ENCODE assay signal across 7 mouse cellular contexts in the genomic region with DNA sequence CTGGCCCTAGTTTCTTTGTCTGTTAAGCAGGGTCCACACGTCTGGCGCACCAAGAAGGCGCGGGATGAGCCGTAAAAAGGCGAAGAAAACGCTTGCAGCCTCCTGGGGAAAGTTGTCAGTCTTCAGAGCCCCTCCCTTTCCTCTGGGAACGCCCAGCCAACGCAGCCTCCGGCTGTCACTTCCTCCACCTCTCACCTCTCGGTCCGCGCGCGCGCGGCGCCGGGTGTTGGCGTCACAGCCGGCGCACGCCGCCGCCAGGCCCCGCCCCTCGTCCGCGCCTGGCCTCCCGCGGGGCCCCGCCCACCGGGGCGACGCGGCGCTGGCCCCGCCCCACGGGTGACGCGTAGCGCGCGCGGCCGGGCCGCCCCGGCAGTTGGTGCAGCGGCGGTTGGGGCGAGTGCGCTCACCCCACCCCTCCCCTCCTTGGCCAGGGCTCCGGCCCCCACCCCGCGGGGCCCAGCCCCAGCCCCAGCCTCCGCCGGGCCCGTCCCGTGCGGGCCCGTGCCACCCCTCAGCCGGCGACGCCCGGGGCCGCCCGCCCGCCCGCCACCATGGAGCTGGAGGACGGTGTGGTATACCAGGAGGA. TPM values are rescaled to one million over a fixed set of nuclear protein-coding genes. Genes with fewer than 3 reads are reported as not detected.
DNase-seq lines count a peak whose midpoint lies in the region; ATAC-seq lines count a peak whose summit lies in the region.

Gene Spag9 (plus strand): TSS at position 372 of the 586 bp plus-strand sequence.

- WGBS in intestine, embryonic 16.5 days, result under 1% methylated on average over 66 of the region's 70 CpGs
- WGBS in midbrain, embryonic 11.5 days, result under 1% methylated on average over 48 of the region's 70 CpGs

- peak within 1 kb of the TSS; percentile 100 for H3K27ac ChIP-seq in intestine, embryonic 16.5 days (ENCODE audit: low read length)
- peak within 1 kb of the TSS; percentile 87 for H3K27ac ChIP-seq in midbrain, embryonic 11.5 days (ENCODE audit: low read depth, low read length)

- no peaks in the 10 kb centered on the region for H3K36me3 ChIP-seq in intestine, embryonic 16.5 days (ENCODE audit: control insufficient read depth, insufficient read depth, low read length)
- no peaks in the 10 kb centered on the region for H3K36me3 ChIP-seq in midbrain, embryonic 11.5 days (ENCODE audit: control insufficient read depth, insufficient read depth, low read length)

- H3K27me3 ChIP-seq in intestine, embryonic 16.5 days (replicated peaks; ENCODE audit: control insufficient read depth, insufficient read depth, low read length), result no peaks in the 10 kb centered on the region
- H3K27me3 ChIP-seq in midbrain, embryonic 11.5 days (ENCODE audit: control insufficient read depth, insufficient read depth, low read length), result no peaks in the 10 kb centered on the region

- intact Hi-C loops in left cerebral cortex, postnatal 36 days (cut with DNase I), result loop anchor here (1.0 to 5.0 kb wide), 3 partner anchors 28 to 216 kb away; partner anchors contain the start of genes Gm20390, Nme1 and Tob1

- ATAC-seq in intestine, embryonic 16.5 days, result peak; percentile 93
- peak; percentile 94 for ATAC-seq in midbrain, embryonic 11.5 days (ENCODE audit: low FRiP score)

- H3K9ac ChIP-seq in intestine, embryonic 16.5 days (ENCODE audit: low read depth, low read length), result peak within 1 kb of the TSS; percentile 95
- peak within 1 kb of the TSS; percentile 86 for H3K9ac ChIP-seq in midbrain, embryonic 11.5 days (ENCODE audit: low read length)

- no peaks in the 10 kb centered on the region for H3K9me3 ChIP-seq in intestine, embryonic 16.5 days (ENCODE audit: control insufficient read depth, low read length)
- no peaks in the 10 kb centered on the region for H3K9me3 ChIP-seq in midbrain, embryonic 11.5 days (ENCODE audit: control insufficient read depth, low read length)

- peak within 1 kb of the TSS; percentile 99 for H3K4me3 ChIP-seq in intestine, embryonic 16.5 days (ENCODE audit: low read length)
- peak within 1 kb of the TSS; percentile 91 for H3K4me3 ChIP-seq in midbrain, embryonic 11.5 days (ENCODE audit: low read depth, low read length)

- peaks cover 20% of the 10 kb centered on the region for H3K4me1 ChIP-seq in intestine, embryonic 16.5 days (ENCODE audit: control insufficient read depth, insufficient read depth, low read length)
- H3K4me1 ChIP-seq in midbrain, embryonic 11.5 days (ENCODE audit: control insufficient read depth, insufficient read depth, low read length), result peaks cover 15% of the 10 kb centered on the region

- peak; percentile 91 for DNase-seq in adrenal gland, adult 8-10 months
- DNase-seq in embryo, embryonic 9.5 days (ENCODE audit: extremely low spot score), result peak; percentile 94
- peak; percentile 93 to 95 for DNase-seq in gastrocnemius, postnatal 4 days (ENCODE audit: low spot score in 2 of 2)
- DNase-seq in left cerebral cortex, postnatal 36 days (ENCODE audit: low spot score in 2 of 2), result peak; percentile 88 to 94
- DNase-seq in midbrain, embryonic 11.5 days (ENCODE audit: low spot score, missing footprints), result peak; percentile 100
- peak; percentile 98 for DNase-seq in skeletal muscle tissue, adult 2 months (ENCODE audit: low read depth, low spot score)

- peak within 1 kb of the TSS; percentile 82 for H3K4me2 ChIP-seq in intestine, embryonic 16.5 days (ENCODE audit: low read depth, low read length)
- H3K4me2 ChIP-seq in midbrain, embryonic 11.5 days, result peak within 1 kb of the TSS; percentile 92

RNA-seq across cellular contexts. Expression of gene Spag9, which starts in this region (rescaled TPM):
- total RNA-seq in adrenal gland, adult 8-10 months (2022), result 100 to 1,000 TPM in 2 of 4 experiments, 10 to 100 TPM in 2; 93.5 to 138 (median 115) TPM
- total RNA-seq in gastrocnemius, postnatal 4 days (2021), result 100 to 1,000 TPM; 132 to 149 TPM
- polyA plus RNA-seq in intestine, embryonic 16.5 days (2015; fragmentation: Nextera tagmentation; extraction: Ambion mirVana), result 17.8 and 23.4 TPM in 2 replicates
- 100 to 1,000 TPM; 271 to 278 TPM for total RNA-seq in left cerebral cortex, postnatal 36 days (2021)
- 107 and 118 TPM in 2 replicates for polyA plus RNA-seq in midbrain, embryonic 11.5 days (2014; fragmentation: Nextera tagmentation; extraction: Ambion mirVana)

Comparison
In these comparisons a context has a peak if more than half of its experiments do, and no peak if none do; other contexts are left out.
1. Peak in every context shown above with its lines: DNase-seq, ATAC-seq, H3K4me3 ChIP-seq and H3K27ac ChIP-seq.